Mouse (Mus musculus) ES-Bruce4 (cell line): ENCODE measurements around the gene Gas6.

Experiments used
- CTCF ChIP-seq: IDR thresholded peaks from one replicate; pipeline ENCODE4 v1.8.1; 2011; ENCODE audit warnings: low read depth, low read length
- EP300 ChIP-seq: IDR thresholded peaks from 2 replicates; pipeline ENCODE4 v1.6.1; 2011; ENCODE audit warnings: low read depth, low read length; ENCODE audit not compliant: insufficient read depth
- POLR2A ChIP-seq: IDR thresholded peaks from one replicate; pipeline ENCODE4 v1.8.1; 2011; ENCODE audit warnings: low read length; ENCODE audit not compliant: insufficient read depth

GRCm38 (mm10) chr8:13430866-13431265 lies 63.4 kb downstream of the Gas6 start:
- no peak for TF ChIP-seq POLR2A
- TF ChIP-seq CTCF = no peak
- no peak for TF ChIP-seq EP300
